Mouse (Mus musculus): ENCODE results near the gene Il21r.

Il21r gene

DNA sequence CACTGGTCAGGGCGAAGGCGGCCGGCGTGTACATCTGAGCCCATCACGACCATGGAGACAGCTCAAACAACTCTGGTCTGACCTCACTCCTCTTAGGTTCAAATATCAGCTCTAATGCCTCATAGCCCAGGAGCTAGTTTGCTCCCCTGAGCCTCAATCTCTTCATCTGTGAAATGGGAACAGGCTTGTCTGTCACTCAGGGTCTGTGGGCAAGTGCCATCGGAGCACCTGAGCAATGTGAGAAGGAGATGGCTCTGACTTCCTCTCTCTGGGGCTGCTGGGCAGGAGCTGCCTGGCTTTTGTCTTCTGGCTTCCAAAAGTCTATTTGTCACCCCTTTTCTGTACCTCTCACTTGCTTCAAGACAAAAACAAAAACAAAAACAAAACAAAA, 2.0 kb upstream of the Il21r start:
- DNase-seq (ENCODE audit: low spot score in 2 of 2), result no peak

DNA sequence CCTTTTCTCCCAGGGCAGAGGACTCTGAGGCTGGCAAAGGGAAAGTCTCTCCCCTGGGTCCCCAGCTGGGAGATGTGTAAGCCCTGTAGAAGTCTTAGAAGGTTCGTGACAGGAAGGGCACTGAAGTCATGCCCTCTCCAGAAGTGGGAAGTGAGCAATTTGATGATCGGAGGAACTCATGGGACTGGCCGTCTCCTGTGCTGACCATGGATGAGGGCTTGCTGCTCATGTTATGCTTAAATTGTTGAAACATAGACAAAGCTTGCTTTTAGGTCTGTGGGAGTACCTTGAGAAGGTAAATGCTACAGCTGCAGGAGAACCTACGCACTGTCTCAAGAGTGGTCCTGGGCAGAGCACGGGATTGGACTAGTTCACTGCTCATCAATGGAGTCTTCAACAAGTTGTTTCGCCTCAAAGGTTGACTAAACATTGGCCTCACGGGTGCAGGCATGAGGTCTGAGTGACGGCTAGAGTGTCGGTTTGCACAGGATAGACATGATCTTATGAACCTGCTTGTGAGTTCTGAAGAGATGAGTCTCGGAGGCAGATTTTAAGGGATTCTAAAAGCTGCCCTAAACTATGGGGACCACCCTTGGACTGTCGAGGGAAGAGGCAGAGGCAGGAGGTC, 1.3 kb upstream of the Il21r start:
- no peak for DNase-seq (ENCODE audit: low spot score in 2 of 2)

DNA sequence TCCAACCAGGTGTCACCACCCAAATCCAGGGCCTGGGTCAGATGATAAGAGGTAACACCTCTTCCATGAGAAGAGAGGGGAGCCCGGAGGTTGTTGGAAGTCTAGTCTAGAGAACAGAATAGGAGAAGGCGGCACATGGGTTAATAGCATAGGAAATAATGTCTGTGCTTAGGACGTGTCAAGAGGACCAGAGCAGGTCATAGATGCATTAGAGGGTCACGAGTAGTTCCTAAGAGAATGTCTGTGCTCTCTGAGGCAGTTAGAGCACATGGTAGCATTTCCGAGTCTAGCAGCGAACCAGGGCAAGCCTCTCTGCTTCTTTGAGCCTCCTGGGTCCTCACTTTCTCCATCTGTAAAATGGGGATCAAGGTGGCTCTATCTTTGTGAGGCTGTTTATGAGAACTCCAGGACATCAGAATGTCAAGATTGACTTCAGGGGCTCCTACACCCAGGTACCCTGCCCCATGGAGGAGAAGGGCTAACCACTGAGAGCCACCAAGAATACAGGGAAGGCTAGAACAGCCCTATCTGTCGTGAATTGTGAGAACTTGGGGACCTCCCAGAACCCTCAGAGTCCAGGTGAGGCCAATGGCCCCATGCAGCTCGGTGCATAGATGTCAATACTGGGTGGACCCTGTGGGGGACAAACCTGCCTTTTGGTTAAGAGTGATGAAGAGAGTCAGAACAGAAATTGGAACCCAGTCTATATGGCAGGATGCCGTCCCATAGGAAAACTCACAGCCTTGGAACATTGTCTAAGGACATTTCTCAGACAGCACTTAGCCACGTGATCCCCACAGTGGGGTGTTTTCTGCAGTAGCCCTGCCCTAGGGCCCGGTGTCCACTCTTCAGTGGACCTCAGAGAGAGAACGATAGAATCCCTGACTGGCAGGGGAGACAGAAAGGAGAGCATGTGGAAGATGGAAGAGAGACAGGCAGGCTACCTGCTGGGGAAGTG, 1.4 kb downstream of the Il21r start:
- DNase-seq (ENCODE audit: low spot score in 2 of 2), result no peak

DNA sequence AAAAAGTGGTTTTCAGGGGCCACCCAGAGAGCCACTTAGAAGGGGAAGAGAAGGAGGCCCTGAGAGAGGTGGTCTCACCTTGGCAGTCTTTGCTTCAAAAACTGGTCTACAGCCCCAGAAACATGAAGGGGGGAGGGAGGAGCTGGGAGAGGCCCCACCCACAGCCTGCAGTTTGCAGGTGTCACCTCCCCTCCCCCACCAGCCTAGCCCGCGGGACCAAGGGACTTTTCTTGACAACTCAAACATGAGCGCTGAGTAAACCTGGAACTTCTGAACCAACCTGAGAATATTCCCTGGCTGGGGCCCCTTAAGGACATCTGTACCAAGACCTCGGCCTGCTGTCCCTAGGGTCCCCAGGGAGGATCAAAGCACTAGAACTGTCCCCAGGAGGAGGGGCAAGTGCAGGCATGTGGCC, 2.5 kb downstream of the Il21r start:
- DNase-seq (ENCODE audit: low spot score in 2 of 2), result peak; percentile 94 to 95

DNA sequence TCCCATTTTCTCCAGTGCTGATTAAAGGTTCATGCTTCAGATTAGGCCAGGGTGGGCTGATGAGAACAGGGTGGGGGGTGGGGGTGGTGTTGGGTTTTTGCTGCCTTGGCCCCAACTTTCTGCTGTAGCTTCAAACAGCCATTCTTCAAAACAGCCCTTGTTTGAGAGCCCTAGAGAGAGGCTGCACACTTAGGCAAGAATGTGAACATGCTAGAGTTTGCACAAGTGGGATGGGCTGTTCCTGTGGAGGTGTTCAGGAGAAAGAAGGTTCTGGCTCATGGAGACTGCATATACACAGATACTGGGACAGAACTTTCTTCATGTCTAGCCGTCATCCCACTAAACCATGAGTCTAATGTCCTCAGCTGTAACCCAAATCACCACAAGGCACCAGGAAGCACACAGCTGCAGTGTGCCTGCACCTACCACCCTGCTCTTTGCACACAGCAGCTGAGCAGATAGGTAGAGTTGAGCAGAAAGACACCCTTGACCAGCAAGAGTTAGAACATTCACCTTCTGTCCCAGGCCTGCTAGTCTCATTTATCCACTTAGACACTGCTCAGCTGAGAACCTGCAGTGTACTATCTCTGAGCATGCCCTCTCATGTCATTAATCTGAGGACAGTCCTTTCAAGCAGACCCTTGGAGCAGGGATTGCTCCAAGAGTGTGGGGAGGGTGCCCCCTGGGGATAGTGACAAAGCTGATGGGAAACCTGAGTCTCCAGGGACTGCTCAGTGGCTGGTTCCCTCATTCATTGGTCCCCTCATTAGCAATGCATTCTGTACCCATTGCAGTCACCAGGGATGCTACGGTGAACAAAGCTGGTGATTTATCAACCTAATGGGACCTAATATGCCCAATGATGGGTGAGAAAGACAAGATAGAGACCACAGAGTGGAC, 3.3 kb downstream of the Il21r start:
- DNase-seq (ENCODE audit: low spot score in 2 of 2), result no peak

DNA sequence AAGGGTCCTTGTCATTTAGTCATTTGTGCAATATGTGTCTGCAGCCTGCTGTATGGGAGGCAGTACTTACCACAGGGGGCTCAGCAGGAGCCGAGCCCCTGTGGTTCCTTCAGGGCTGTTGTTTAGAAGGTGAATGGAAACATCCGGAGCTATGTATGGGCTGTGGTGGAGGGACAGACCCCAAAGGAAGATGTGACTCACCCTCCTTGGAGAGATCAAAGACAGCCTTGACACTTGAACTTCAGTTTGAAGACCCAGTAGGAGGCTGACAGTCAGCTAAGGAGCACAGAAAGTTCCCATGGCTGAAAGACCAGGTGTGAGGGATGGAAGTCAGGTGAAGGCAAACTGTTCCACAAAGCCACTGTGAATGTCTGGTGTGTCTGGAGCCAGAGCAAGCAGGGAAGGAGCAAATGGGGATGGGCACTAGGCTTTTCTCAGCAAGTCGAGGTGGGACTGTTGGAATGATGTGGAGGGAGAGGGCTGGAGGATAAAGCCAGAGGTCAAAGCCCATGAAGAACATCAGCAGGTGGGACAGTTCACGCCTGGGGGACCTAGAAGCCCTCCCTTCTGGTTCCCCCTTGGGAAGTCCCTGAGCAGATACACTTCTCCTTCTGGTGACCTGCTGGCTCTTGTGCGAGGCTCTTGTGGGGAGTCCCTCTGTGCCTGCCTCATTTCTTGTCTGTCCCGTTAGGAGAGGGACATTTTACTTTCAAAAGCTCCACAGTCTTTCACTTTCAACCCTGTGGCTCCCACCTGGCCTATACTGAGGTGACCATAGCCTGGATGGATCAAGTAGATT, 4.4 kb downstream of the Il21r start:
- peak; percentile 63 to 69 for DNase-seq (ENCODE audit: low spot score in 2 of 2)

DNA sequence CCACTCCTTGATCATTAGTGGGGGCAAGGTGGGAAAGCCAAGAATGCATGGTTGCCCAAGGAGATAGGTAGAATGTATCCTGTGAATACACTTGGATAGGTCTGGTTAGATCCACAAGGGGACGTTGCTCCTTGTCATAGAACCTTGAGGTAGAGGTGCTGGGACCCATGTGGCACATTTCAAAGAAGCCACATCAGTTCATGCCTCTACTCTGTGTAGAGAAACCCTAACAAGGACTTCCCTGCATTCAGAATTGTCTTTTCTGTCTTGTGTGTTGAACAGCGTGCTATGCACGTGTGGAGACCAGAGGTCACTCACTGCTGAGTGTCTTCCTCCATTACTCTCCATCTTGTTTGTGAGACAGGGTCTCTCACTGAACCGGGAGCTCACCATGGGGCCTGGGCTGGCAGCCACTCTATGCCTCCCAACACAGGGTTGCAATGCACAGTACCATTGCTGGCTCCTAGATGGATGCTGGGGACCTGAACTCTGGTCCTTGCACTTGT, 5.0 kb downstream of the Il21r start:
- no peak for DNase-seq (ENCODE audit: low spot score in 2 of 2)

DNA sequence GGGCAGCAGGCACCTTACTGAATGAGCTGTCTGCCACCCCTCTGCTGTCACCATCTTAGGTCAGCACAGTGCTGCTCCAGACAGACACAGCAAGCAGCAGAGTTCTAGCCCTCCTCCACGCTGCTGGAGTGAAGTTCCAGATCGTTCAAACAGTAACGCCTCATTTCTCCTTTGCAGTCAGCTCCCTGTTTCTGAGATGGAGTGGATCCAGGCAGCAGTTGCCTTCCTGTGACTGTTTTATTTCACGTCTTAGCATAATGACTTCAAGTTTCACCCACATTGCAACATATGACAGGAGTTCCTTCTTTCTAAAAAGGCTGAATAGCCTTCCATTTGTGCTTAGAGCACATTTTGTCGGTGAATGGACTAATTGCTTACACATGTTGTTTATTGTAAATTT, 10.3 kb downstream of the Il21r start:
- no peak for DNase-seq (ENCODE audit: low spot score in 2 of 2)

DNA sequence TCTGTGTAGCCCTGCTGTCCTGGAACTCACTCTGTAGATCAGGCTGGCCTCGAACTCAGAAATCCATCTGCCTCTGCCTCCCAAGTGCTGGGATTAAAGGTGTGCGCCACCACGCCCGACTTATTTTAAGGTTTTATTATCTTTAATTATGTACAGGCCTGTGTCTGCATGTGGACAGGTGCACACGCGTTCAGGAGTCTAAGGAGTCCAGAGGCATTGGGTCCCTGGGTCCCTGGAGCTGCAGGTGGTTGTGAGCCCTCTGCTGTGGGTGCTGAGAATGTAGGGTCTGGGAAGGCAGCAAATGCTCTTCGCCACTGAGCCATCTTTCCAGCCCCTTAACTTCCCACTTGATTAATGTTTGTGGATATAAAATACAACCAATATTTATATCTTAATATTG, 12.2 kb downstream of the Il21r start:
- no peak for DNase-seq (ENCODE audit: low spot score in 2 of 2)

DNA sequence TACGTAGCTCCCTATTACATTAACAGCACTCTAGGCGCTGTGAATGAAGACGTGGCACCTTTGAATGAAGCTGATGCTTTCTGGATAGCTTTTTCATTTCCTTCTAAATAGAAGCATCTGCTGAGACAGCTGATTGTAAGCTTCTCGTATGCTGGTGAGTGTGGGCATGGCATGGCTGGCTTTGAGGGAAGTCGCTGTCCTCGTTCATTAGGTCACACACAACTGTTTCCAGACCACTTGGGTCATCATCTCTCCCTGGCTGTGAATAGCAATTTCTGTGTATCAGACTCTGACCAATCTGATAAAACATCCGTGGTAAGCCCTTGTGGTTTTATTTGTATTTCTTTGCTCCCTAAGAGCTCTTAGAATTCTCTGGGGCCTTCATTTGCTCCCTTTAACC, 14.8 kb downstream of the Il21r start:
- no peak for DNase-seq (ENCODE audit: low spot score in 2 of 2)

DNA sequence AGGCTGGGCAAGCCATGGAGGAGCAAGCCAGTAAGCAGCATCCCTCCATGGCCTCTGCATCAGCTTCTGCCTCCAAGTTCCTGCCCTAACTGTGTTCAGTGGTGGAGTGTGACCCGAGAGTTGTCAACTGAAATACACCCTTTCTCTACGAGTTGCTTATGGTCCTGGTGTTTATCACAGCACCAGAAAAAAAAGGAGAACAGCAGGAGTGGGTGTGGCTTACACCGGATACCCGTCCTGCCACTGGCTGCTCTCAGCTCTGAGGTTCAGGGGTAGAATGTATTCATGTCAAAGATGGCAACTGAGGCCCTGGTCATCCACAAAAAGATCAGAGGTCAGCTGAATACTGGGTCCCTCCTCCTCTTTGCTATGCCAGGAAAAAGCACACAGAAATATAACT, 16.8 kb downstream of the Il21r start:
- DNase-seq (ENCODE audit: low spot score in 2 of 2), result no peak

DNA sequence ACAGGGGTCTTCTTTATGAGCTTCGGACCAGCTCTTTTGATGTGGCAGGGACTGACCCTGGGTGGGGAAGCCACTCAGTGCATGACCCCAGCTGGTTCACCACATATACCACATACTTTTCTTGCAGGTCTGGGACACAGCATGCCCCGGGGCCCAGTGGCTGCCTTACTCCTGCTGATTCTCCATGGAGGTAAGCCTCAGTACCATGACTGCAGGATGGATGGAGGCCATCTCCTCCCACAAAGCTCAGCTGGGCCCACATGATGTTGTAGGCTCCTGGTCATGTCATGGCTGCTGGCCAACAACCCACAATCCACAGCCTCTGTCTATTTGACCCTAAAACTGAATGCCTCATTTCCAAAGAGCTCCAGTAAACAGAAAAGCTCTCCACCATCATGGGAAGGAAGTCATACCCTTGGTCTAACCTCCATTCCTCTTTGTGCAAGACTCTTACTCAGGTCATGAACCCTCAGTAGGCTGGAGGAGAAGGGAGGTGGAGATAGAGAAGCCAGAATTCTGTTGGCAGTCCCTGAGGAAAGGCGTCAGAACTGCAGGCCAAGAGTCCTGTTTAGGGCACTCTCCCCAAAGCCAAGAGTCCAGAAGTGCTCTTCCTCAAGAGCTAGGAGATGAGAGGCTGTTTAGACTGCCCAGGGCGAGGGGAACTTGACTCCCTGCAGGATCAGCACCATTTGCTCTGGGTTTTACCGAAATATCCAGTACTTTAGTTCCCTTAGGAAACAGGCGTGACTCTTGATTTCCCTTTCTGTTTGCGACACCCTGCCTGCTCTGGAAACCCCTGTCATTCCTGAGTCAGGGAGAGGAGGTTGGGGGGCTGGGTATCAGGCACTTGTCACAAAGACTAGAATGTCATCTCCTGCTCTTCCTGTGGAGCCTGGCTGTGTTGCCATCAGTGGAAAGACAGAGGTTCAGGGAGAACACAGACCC, 19.8 kb downstream of the Il21r start:
- DNase-seq (ENCODE audit: low spot score in 2 of 2), result no peak

DNA sequence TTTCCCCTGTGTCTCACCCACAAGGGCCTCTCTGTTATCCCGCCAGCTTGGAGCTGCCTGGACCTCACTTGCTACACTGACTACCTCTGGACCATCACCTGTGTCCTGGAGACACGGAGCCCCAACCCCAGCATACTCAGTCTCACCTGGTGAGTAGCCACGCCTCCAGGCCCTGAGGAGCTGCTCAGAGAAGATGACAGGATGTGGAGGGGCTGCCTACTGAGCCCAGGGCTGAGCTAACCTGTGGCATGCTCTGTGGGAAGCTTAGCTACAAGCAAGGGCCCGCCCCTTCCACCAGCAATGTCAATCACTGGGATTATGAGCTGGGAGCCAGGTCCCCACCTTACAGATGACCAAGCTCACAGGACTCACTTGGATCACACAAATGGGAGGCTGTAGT, 22.0 kb downstream of the Il21r start:
- peak in 1 of 2 experiments; percentile 55 for DNase-seq (ENCODE audit: low spot score in 2 of 2)

DNA sequence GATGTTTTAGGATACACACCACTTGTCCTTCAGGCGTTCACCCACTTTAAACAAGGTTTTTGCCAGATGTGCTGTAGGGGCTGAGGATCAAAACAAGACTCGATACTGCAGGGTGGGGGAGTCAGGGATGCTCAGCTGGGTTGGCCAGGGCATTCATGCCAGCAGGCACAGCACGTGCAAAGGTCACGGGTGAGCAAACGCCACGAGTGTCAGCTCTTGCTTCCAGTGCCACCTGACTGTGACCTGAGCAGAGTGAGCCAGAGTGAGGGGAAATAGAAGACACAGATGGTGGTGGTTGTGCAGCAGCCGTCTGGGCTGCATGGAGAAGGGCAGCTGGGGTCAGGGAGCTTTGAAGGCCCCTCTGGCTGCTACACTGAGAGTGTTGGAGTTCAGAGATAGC, 22.6 kb downstream of the Il21r start:
- no peak for DNase-seq (ENCODE audit: low spot score in 2 of 2)

DNA sequence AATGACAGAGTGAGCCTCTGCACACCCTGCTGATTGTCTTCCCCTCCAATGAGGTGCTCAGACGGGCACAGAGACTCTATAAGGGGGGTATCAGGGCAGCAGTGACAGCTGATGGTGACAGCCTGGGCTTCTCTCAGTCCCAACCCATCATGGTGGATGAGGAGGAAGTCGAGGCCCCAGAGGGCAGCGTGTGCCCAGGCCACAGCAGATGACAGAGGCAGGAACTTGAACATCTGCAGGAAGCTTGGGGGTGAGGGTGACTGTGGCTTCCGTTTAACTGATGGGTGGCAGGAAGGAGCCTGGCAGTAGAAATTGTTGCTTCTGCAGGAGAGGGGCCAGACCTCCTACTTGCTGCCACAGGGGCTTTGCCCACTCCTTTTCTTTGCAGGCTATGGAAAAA, 27.1 kb downstream of the Il21r start:
- peak; percentile 83 to 87 for DNase-seq (ENCODE audit: low spot score in 2 of 2)

DNA sequence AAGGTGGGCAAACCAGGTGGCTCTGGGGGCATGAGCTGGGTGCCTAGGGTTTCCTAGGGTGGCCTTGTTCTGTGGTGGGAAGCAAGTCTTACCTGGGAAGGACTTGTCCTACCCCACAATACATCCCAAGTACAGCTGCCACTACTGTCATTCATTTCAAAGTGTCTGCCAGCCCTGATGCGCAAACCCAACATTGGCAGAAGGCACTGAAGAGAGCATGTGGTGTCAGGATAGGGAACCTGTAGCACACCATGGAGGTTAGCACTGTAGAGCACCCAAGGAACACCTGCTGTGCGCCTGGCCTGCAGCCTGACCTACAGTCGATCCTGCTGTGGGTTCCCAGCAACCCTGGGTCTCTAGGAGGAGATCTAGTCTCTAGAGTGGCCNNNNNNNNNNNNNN, 27.8 kb downstream of the Il21r start:
- DNase-seq (ENCODE audit: low spot score in 2 of 2), result peak; percentile 35 to 38

DNA sequence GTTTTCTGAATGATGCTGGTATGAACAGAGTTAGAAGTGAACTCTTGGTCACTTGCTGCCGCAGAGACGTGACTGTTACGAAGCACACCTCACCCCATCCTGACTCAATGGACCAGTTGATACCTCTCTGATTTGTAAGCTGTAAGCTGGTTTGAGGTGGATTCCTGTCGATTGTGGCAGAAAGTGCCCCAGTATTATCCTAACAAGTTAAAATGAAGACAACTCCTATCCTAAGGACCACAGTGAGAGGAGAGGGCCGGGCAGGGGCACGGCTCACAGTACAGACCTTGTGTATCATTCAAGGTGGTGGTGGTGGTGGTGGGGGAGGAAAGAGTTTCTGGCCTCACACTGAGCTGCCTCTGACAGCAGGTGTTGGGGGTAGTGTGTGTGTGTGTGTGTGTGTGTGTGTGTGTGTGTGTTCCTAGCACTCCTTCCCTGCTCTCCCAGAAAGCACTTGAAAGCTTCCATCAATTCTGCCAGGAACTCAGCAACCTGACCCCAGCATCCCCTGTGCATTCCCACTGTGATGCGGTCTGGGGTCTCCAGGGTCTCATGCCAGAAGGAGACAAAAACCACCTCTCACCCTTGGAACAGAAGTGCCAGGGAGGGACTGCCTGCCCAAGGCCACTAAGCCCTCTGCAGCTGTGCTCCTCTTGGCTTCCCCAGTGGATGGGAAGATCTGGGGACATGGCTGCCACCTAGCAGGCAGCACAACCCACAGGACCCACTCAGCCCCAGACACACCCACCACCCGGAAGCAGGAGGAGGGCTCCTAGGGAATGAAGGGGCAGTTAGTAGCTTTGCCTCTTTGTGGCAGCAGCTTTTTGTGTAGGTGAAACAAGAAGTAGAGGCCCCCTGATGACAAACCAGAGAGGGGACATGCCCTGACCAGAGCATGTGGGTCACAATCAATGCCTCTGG, 34.3 kb downstream of the Il21r start:
- peak; percentile 62 to 75 for DNase-seq (ENCODE audit: low spot score in 2 of 2)

DNA sequence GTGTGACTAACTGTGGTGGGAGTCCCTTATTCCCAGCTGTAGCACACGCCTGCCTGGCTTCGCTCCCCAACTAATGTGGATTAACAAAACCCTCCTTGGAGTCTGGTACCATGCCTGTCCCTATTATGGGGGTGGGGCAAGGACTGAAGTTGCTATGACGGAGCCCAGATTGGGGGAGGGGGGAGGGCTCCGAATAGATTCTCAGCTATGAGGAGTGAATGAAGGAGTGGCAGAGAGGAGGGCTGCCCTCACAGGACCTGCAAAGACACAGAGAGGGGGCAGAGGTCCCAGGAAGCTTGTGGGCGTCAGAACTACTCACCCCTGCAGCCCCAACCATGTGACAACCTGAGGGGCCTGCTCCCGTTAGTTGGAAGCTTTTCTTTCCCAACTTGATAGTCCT, 35.1 kb downstream of the Il21r start:
- DNase-seq (ENCODE audit: low spot score in 2 of 2), result peak in 1 of 2 experiments; percentile 26

DNA sequence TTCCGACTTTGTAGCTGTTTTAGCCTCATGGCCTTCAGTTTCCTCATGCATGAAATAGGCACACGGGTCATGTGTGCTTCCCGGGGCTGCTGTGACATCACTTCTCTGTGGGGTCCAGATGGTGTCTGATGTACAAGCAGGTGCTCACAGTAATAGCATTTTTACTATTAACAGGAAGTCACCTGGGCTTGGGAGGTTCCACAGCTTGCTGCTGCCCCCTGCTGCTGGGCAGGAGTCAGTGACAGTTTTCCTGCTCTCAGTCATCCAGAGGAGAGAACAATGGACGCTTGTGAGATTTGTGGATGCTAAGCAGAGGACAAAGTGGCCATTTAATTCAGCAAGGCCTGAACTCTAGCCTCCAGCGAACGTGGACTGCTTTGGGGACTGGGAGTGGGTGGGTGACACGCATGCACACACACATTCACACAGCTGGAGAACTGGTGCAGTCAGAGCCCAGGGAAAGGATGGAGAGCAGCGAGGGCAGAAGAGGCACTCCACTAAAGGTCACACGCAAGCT, 35.7 kb downstream of the Il21r start:
- DNase-seq (ENCODE audit: low spot score in 2 of 2), result peak; percentile 71 to 88

Data from thymus, postnatal 10 days (tissue).